Mouse (Mus musculus): ENCODE data around the gene Ttc25. TPM values are rescaled to one million over a fixed set of nuclear protein-coding genes. Genes with fewer than 3 reads are reported as not detected.
"Not testable (repeated sequence)": the region's sequence is repeated elsewhere in the genome, so short reads cannot be mapped to it uniquely, and the experiment has no call there.

The Ttc25 gene
- polyA plus RNA-seq, 2 experiments, result 0.03 to 0.13 TPM

GRCm38 (mm10) chr11:100609355-100609996, 64.1 kb downstream of the Ttc25 start:
- Histone ChIP-seq H3K4me1 (replicated peaks; ENCODE audit: control insufficient read depth in 2 of 2, insufficient read depth in 2 of 2, low read length in 1 of 2) (0 out of 4 replicates have a peak, but pooled peaks cover 0 to 3% of the 10 kb centered on the region in 2 experiments), H3K27me3 (ENCODE audit: control insufficient read depth, insufficient read depth, low read length) (no peaks in the 10 kb centered on the region), H3K4me2 (ENCODE audit: low read depth) (no peak overlapping the region), H3K9me3 (ENCODE audit: control insufficient read depth, low read length) (no peaks in the 10 kb centered on the region), H3K9ac (replicated peaks) (no peak overlapping the region), H3K4me3 (ENCODE audit: insufficient read depth in 1 of 2, low read depth in 2 of 2, low read length in 2 of 2) (no peak overlapping the region), H3K27ac (no peak overlapping the region), H3K36me3 (replicated peaks; ENCODE audit: control insufficient read depth, insufficient read depth, low read depth) (peaks cover 4% of the 10 kb centered on the region; the same call in 1 of the 2 replicates)
- DNase-seq (ENCODE audit: low read depth in 3 of 3, low spot score in 3 of 3), result no peak
- TF ChIP-seq CTCF (IDR thresholded peaks at IDR 0.05; ENCODE audit: low read depth), result no peak
- no peak for TF ChIP-seq EP300 (IDR thresholded peaks at IDR 0.05; ENCODE audit: low read depth)
- WGBS (ENCODE audit: insufficient replicate concordance), result 73% methylated on average over 5 of the region's 5 CpGs
- no peak for ATAC-seq (ENCODE audit: insufficient read depth)

DNA sequence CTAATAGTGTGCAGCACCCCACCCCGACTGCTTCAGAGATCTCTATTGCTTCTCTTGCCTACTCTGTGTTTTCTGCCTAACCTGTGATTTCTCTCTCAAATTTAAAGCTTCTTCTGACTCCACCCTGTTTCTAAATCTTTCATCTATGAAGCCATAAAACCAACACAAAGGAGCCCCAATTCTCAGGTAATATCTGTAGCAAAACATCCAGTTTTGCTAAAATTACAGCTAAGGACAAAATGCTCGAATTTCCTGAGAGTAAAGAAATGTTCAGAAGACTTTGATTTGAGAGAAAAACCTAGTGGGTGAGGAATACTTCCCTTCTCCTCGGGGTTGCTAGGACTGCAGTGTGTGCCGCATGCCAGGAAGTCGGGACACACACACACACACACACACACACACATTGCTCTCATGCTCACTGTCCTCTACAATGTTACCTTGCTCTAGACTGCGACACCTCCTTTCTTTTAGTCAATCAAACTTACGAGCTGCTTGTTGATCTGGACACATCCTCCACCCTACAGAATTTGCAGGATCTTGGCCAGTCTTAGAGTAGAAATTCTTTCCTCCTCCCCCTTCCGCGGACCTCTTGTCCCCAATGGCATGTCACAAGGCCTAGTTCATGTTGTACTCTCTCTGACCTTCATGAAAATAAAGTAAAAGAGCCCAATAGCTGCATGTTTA, 64.7 kb downstream of the Ttc25 start:
- Histone ChIP-seq H3K4me2 (ENCODE audit: low read depth) (no peak overlapping the region), H3K4me3 (ENCODE audit: insufficient read depth in 1 of 2, low read depth in 2 of 2, low read length in 2 of 2) (no peak overlapping the region), H3K36me3 (replicated peaks; ENCODE audit: control insufficient read depth, insufficient read depth, low read depth) (peaks cover 4% of the 10 kb centered on the region; the same call in 1 of the 2 replicates), H3K9me3 (ENCODE audit: control insufficient read depth, low read length) (no peaks in the 10 kb centered on the region), H3K9ac (replicated peaks) (no peak overlapping the region), H3K27ac (no peak overlapping the region), H3K27me3 (ENCODE audit: control insufficient read depth, insufficient read depth, low read length) (no peaks in the 10 kb centered on the region), H3K4me1 (replicated peaks; ENCODE audit: control insufficient read depth in 2 of 2, insufficient read depth in 2 of 2, low read length in 1 of 2) (0 out of 4 replicates have a peak, but pooled peaks cover 0 to 3% of the 10 kb centered on the region in 2 experiments)
- DNase-seq (ENCODE audit: low read depth in 3 of 3, low spot score in 3 of 3), result no peak
- 64% methylated on average over 9 of the region's 9 CpGs for WGBS (ENCODE audit: insufficient replicate concordance)
- no peak for TF ChIP-seq CTCF (IDR thresholded peaks at IDR 0.05; ENCODE audit: low read depth)
- no peak for TF ChIP-seq EP300 (IDR thresholded peaks at IDR 0.05; ENCODE audit: low read depth)
- no peak for ATAC-seq (ENCODE audit: insufficient read depth)

GRCm38 (mm10) chr11:100611627-100612026, 66.2 kb downstream of the Ttc25 start:
- DNase-seq (ENCODE audit: low read depth in 3 of 3, low spot score in 3 of 3) (no peak), ATAC-seq (ENCODE audit: insufficient read depth) (no peak)
- TF ChIP-seq EP300 (IDR thresholded peaks at IDR 0.05; ENCODE audit: low read depth) (no peak), CTCF (IDR thresholded peaks at IDR 0.05; ENCODE audit: low read depth) (no peak)
- Histone ChIP-seq H3K4me2 (ENCODE audit: low read depth) (no peak overlapping the region), H3K27me3 (ENCODE audit: control insufficient read depth, insufficient read depth, low read length) (no peaks in the 10 kb centered on the region), H3K4me3 (ENCODE audit: insufficient read depth in 1 of 2, low read depth in 2 of 2, low read length in 2 of 2) (no peak overlapping the region), H3K36me3 (replicated peaks; ENCODE audit: control insufficient read depth, insufficient read depth, low read depth) (peaks cover 4% of the 10 kb centered on the region; the same call in 1 of the 2 replicates), H3K27ac (no peak overlapping the region), H3K9me3 (ENCODE audit: control insufficient read depth, low read length) (no peaks in the 10 kb centered on the region), H3K9ac (replicated peaks) (no peak overlapping the region), H3K4me1 (replicated peaks; ENCODE audit: control insufficient read depth in 2 of 2, insufficient read depth in 2 of 2, low read length in 1 of 2) (peaks cover 2 to 11% of the 10 kb centered on the region in 2 experiments; a peak in 2 of 4 replicates)
- 68% methylated on average over 6 of the region's 6 CpGs for WGBS (ENCODE audit: insufficient replicate concordance)

DNA sequence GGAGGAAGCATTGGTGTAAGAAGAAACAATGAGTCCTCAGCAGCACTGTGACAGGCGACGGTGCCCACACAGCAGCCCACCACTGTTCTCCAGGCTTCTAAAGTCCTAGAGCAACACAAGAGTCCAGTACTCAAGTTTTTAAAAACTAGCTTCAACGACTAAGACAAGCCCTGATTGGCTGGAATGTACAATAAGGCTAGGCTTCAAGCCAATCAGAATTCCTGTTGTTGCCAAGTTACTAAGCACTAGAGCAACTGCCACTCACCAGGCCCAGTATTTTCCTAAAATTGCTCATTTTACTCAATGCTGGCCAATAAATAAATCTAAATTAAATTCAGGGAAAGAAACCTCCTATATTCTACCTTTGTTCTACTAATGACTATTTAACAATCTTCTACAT, 67.8 kb downstream of the Ttc25 start:
- no peak for DNase-seq (ENCODE audit: low read depth in 3 of 3, low spot score in 3 of 3)
- 81% methylated on average over 3 of the region's 3 CpGs for WGBS (ENCODE audit: insufficient replicate concordance)
- Histone ChIP-seq H3K27me3 (ENCODE audit: control insufficient read depth, insufficient read depth, low read length) (no peaks in the 10 kb centered on the region), H3K9ac (replicated peaks) (no peak overlapping the region), H3K36me3 (replicated peaks; ENCODE audit: control insufficient read depth, insufficient read depth, low read depth) (peaks cover 3% of the 10 kb centered on the region; the same call in 1 of the 2 replicates), H3K4me2 (ENCODE audit: low read depth) (no peak overlapping the region), H3K9me3 (ENCODE audit: control insufficient read depth, low read length) (no peaks in the 10 kb centered on the region), H3K4me1 (replicated peaks; ENCODE audit: control insufficient read depth in 2 of 2, insufficient read depth in 2 of 2, low read length in 1 of 2) (peaks cover 7 to 16% of the 10 kb centered on the region in 2 experiments), H3K27ac (no peak overlapping the region), H3K4me3 (ENCODE audit: insufficient read depth in 1 of 2, low read depth in 2 of 2, low read length in 2 of 2) (no peak overlapping the region)
- ATAC-seq (ENCODE audit: insufficient read depth), result no peak
- TF ChIP-seq EP300 (IDR thresholded peaks at IDR 0.05; ENCODE audit: low read depth) (no peak), CTCF (IDR thresholded peaks at IDR 0.05; ENCODE audit: low read depth) (no peak)

- Histone ChIP-seq H3K36me3 (replicated peaks; ENCODE audit: control insufficient read depth, insufficient read depth, low read depth) (no peaks in the 10 kb centered on the region), H3K27ac (no peak overlapping the region), H3K4me2 (ENCODE audit: low read depth) (no peak overlapping the region), H3K4me1 (replicated peaks; ENCODE audit: control insufficient read depth in 2 of 2, insufficient read depth in 2 of 2, low read length in 1 of 2) (peaks cover 10 to 23% of the 10 kb centered on the region in 2 experiments), H3K27me3 (ENCODE audit: control insufficient read depth, insufficient read depth, low read length) (no peaks in the 10 kb centered on the region), H3K9ac (replicated peaks) (no peak overlapping the region), H3K9me3 (ENCODE audit: control insufficient read depth, low read length) (no peaks in the 10 kb centered on the region), H3K4me3 (ENCODE audit: insufficient read depth in 1 of 2, low read depth in 2 of 2, low read length in 2 of 2) (no peak overlapping the region)
- TF ChIP-seq EP300 (IDR thresholded peaks at IDR 0.05; ENCODE audit: low read depth), result no peak
- TF ChIP-seq CTCF (IDR thresholded peaks at IDR 0.05; ENCODE audit: low read depth), result no peak
- no peak for DNase-seq (ENCODE audit: low read depth in 3 of 3, low spot score in 3 of 3)
- WGBS (ENCODE audit: insufficient replicate concordance), result 76% methylated on average over 5 of the region's 5 CpGs
- no peak for ATAC-seq (ENCODE audit: insufficient read depth)
Observed at GRCm38 (mm10) chr11:100616332-100616731, 70.9 kb downstream of the Ttc25 start.

- not testable (repeated sequence) for H3K9ac ChIP-seq (replicated peaks); H3K27me3 ChIP-seq (ENCODE audit: control insufficient read depth, insufficient read depth, low read length); H3K4me2 ChIP-seq (ENCODE audit: low read depth); H3K4me3 ChIP-seq (ENCODE audit: insufficient read depth in 1 of 2, low read depth in 2 of 2, low read length in 2 of 2); H3K27ac ChIP-seq; H3K9me3 ChIP-seq (ENCODE audit: control insufficient read depth, low read length); ATAC-seq (ENCODE audit: insufficient read depth); H3K36me3 ChIP-seq (replicated peaks; ENCODE audit: control insufficient read depth, insufficient read depth, low read depth); DNase-seq (ENCODE audit: low read depth in 3 of 3, low spot score in 3 of 3)
- peaks cover 10 to 22% of the 10 kb centered on the region in 2 experiments for H3K4me1 ChIP-seq (replicated peaks; ENCODE audit: control insufficient read depth in 2 of 2, insufficient read depth in 2 of 2, low read length in 1 of 2)
- 78% methylated on average over 7 of the region's 7 CpGs for WGBS (ENCODE audit: insufficient replicate concordance)
Observed at GRCm38 (mm10) chr11:100616836-100617235, 71.4 kb downstream of the Ttc25 start.

Data from liver, embryonic 14.5 days (tissue).